In genomic region chr3:136982021-136982420, GRCm38 (mm10) we compare ENCODE assay signal across 21 mouse cellular contexts.
DNase-seq lines count a peak whose midpoint lies in the region; ATAC-seq and TF ChIP-seq lines count a peak whose summit lies in the region.
"Had no signal": no experiment of that assay in that cellular context is flagged by ENCODE, and none has a peak within 500 bp of the region (broad histone marks: within the 10 kb centered on the region; RNA-seq: fewer than 3 reads in every experiment).

No protein-coding gene starts in this region.

- H3K9ac ChIP-seq in kidney, embryonic 16.5 days (replicated peaks; ENCODE audit: low read length): no peak overlapping the region
- H3K9ac ChIP-seq in embryonic facial prominence, embryonic 14.5 days (ENCODE audit: low read depth, low read length): no peak overlapping the region
- no peak overlapping the region for H3K9ac ChIP-seq in midbrain, embryonic 16.5 days (ENCODE audit: low read depth, low read length)
- H3K9ac ChIP-seq: hindbrain, embryonic 12.5 days; limb, embryonic 15.5 days had no signal

- no peaks in the 10 kb centered on the region for H3K27me3 ChIP-seq in kidney, embryonic 16.5 days (ENCODE audit: insufficient read depth, low read length)
- no peaks in the 10 kb centered on the region for H3K27me3 ChIP-seq in embryonic facial prominence, embryonic 14.5 days (replicated peaks; ENCODE audit: control insufficient read depth, insufficient read depth, low read length)
- no peaks in the 10 kb centered on the region for H3K27me3 ChIP-seq in midbrain, embryonic 16.5 days (ENCODE audit: control insufficient read depth, insufficient read depth, low read depth, low read length)
- H3K27me3 ChIP-seq: hindbrain, embryonic 12.5 days; limb, embryonic 15.5 days had no signal

- no peak for TF ChIP-seq CTCF in cortical plate, adult 2 months (IDR thresholded peaks at IDR 0.05; ENCODE audit: extremely low read depth, insufficient read depth, low read length)

- H3K27ac ChIP-seq in kidney, embryonic 16.5 days (ENCODE audit: low read length): no peak overlapping the region
- 0 out of 2 replicates have a peak overlapping the region, but pooled peaks have one; percentile 75 for H3K27ac ChIP-seq in cortical plate, adult 2 months (ENCODE audit: insufficient read depth, low read length)
- peak overlapping the region; percentile 2; the same call in 1 of the 2 replicates for H3K27ac ChIP-seq in embryonic facial prominence, embryonic 14.5 days (replicated peaks; ENCODE audit: low read depth, low read length)
- no peak overlapping the region for H3K27ac ChIP-seq in midbrain, embryonic 16.5 days (ENCODE audit: low read length)
- H3K27ac ChIP-seq: hindbrain, embryonic 12.5 days; kidney, postnatal 0 days; limb, embryonic 15.5 days; midbrain, embryonic 10.5 days had no signal

- no peak for ATAC-seq in kidney, embryonic 16.5 days (ENCODE audit: low FRiP score, low TSS enrichment)
- ATAC-seq in embryonic facial prominence, embryonic 14.5 days (ENCODE audit: low read depth): no peak
- no peak for ATAC-seq in midbrain, embryonic 16.5 days
- ATAC-seq: activated CD4-positive, CD25-positive, alpha-beta regulatory T cell, adult 4 months had no signal

- peaks cover 8% of the 10 kb centered on the region; the same call in 1 of the 2 replicates for H3K4me1 ChIP-seq in kidney, embryonic 16.5 days (ENCODE audit: insufficient read depth, low read length)
- peaks cover 4% of the 10 kb centered on the region; the same call in 1 of the 2 replicates for H3K4me1 ChIP-seq in cortical plate, adult 2 months (ENCODE audit: control insufficient read depth, insufficient read depth, low read length)
- H3K4me1 ChIP-seq in embryonic facial prominence, embryonic 14.5 days (ENCODE audit: control insufficient read depth, insufficient read depth, low read length): peaks cover 15% of the 10 kb centered on the region
- H3K4me1 ChIP-seq in midbrain, embryonic 16.5 days (ENCODE audit: control insufficient read depth, insufficient read depth, low read length): no peaks in the 10 kb centered on the region
- H3K4me1 ChIP-seq: hindbrain, embryonic 12.5 days; limb, embryonic 15.5 days; midbrain, embryonic 10.5 days had no signal

- no peaks in the 10 kb centered on the region for H3K9me3 ChIP-seq in kidney, embryonic 16.5 days (ENCODE audit: low read length)
- no peaks in the 10 kb centered on the region for H3K9me3 ChIP-seq in embryonic facial prominence, embryonic 14.5 days (ENCODE audit: control insufficient read depth, low read length)
- H3K9me3 ChIP-seq in midbrain, embryonic 16.5 days (replicated peaks; ENCODE audit: control insufficient read depth, low read length, poor library complexity, severe bottlenecking): no peaks in the 10 kb centered on the region
- H3K9me3 ChIP-seq: hindbrain, embryonic 12.5 days; limb, embryonic 15.5 days; midbrain, embryonic 10.5 days had no signal

- DNase-seq in kidney, adult 18-20 months: peak; percentile 14
- DNase-seq in embryonic facial prominence, embryonic 14.5 days (ENCODE audit: low spot score): no peak
- peak; percentile 18 to 45 for DNase-seq in kidney, postnatal 25 days
- no peak for DNase-seq in cerebellum, postnatal 25 days
- DNase-seq: adrenal gland, adult 8-10 months; cerebellum, adult 18-20 months; cerebellum, postnatal 36 days; left cerebral cortex, postnatal 4 days; lung, adult 18-20 months; lung, postnatal 10 days; thymus, adult 18-20 months; thymus, postnatal 36 days had no signal

- no peak overlapping the region for H3K4me2 ChIP-seq in kidney, embryonic 16.5 days (replicated peaks; ENCODE audit: low read depth, low read length)
- no peak overlapping the region for H3K4me2 ChIP-seq in embryonic facial prominence, embryonic 14.5 days (ENCODE audit: low read depth, low read length)
- no peak overlapping the region for H3K4me2 ChIP-seq in midbrain, embryonic 16.5 days (ENCODE audit: low read length)
- H3K4me2 ChIP-seq: hindbrain, embryonic 12.5 days; limb, embryonic 15.5 days had no signal

- no peak overlapping the region for H3K4me3 ChIP-seq in kidney, embryonic 16.5 days (ENCODE audit: low read length)
- H3K4me3 ChIP-seq in cortical plate, adult 2 months (ENCODE audit: insufficient read depth, low read length): no peak overlapping the region
- H3K4me3 ChIP-seq in embryonic facial prominence, embryonic 14.5 days (ENCODE audit: low read depth, low read length): no peak overlapping the region
- H3K4me3 ChIP-seq in midbrain, embryonic 16.5 days (ENCODE audit: low read depth, low read length): no peak overlapping the region
- H3K4me3 ChIP-seq: erythroblast, embryonic 14.5 days; hindbrain, embryonic 12.5 days; limb, embryonic 15.5 days; midbrain, embryonic 10.5 days had no signal

- no peaks in the 10 kb centered on the region for H3K36me3 ChIP-seq in kidney, embryonic 16.5 days (ENCODE audit: insufficient read depth, low read length)
- no peaks in the 10 kb centered on the region for H3K36me3 ChIP-seq in embryonic facial prominence, embryonic 14.5 days (ENCODE audit: control insufficient read depth, insufficient read depth, low read length)
- H3K36me3 ChIP-seq in midbrain, embryonic 16.5 days (ENCODE audit: control insufficient read depth, insufficient read depth, low read length): no peaks in the 10 kb centered on the region
- H3K36me3 ChIP-seq: hindbrain, embryonic 12.5 days; limb, embryonic 15.5 days; midbrain, embryonic 10.5 days had no signal

- TF ChIP-seq POLR2A in cortical plate, adult 2 months (IDR thresholded peaks at IDR 0.05; ENCODE audit: extremely low read depth, insufficient read depth, low read length): no peak

- WGBS in kidney, embryonic 16.5 days: 86% methylated on average over 11 of the region's 11 CpGs
- WGBS in embryonic facial prominence, embryonic 14.5 days: 70% methylated on average over 11 of the region's 11 CpGs
- WGBS in midbrain, embryonic 16.5 days: 93% methylated on average over 11 of the region's 11 CpGs

Comparison
In these comparisons a context has a peak if more than half of its experiments do, and no peak if none do; other contexts are left out.
1. DNase-seq: peak in kidney, adult 18-20 months (single experiment) and kidney, postnatal 25 days (2 of 2); none in embryonic facial prominence, embryonic 14.5 days (single experiment) and cerebellum, postnatal 25 days (0 of 2).
2. H3K27ac ChIP-seq: peak in cortical plate, adult 2 months (single experiment) and embryonic facial prominence, embryonic 14.5 days (single experiment); none in kidney, embryonic 16.5 days (single experiment) and midbrain, embryonic 16.5 days (single experiment).